Mouse (Mus musculus): ENCODE measurements around the gene Gm14226. TPM values are rescaled to one million over a fixed set of nuclear protein-coding genes. Genes with fewer than 3 reads are reported as not detected.

The Gm14226 gene
- under 1 TPM in 1 of 2 experiments, not detected in 1; 0.11 TPM for total RNA-seq (2023)

DNA sequence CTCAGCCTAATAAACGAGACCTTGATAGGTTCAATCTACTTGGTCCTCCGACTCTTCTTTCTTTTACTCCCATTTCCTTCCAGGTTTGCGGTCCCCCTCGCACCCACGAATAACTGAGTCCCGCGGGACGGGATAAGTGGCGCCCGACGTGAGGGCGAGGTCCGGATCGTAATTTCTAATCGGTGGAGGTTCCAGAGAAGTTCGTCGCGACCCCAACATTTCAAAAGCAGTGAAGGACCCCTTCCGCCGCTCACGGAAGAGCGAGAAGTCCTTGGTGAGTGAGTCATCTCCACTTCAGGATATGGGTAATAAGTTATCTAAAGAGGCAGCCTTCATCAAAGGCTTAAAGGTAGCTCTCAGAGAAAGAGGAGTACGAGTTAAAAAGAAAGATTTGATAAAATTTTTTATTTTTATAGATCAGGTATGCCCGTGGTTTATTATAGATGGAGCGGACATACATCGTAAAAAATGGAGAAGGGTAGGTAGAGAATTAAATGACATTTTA is at the start of gene Gm14226:
Gene Gm14226 (plus strand): TSS at position 16 of the 505 bp plus-strand sequence.

DNA sequence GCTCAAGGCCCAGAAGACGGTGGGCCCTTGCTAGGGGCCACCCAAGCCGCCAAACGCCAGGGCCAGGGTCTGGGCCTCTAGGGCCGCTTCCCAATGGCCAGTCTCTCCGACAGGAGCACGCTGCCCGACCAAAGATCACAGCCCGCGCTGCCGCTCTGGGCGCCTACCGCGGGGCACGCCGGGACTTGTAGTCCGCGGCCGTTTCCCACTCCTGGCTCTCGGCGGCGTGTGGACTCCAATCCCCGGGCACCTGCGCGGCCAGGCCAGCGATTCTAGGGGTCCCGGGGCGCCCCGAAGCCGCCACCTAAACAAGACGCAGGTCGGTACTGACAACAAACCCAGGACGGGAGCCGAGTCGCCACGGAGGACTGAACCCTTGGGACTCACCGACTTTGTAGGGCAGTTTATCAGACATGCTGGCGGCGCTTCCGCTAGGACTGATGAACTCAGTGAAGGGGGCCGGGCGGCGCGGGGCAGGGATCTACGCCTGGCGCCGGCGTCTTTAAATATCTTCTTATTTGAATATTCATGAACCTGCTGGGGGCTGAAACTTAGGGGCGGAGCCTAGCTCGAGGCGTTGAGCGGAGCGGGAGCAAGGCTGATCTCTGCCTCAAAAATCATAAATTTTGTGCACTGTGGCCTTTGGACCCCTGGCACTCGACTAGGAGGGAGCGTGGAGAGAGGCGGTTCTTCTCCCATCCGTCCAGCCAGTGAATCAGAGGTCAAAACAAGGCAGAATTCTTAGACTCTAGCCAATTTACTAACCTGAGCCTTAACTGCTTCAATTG is 56.1 kb downstream of the Gm14226 start, which contains the start of gene Ahcy:
Gene Ahcy (minus strand): TSS at position 520 of the 788 bp plus-strand sequence.

Other genes with a start within 250 kb of the Gm14226 start
- not detected for gene Gm14214, start 248.2 kb upstream of the Gm14226 start, total RNA-seq (2023)
- 100 to 1,000 TPM; 176 to 184 TPM for gene Raly, start 227.2 kb upstream of the Gm14226 start, total RNA-seq (2023)
- gene a, start 226.9 kb upstream of the Gm14226 start, total RNA-seq (2023): not detected
- 10 to 100 TPM; 39.8 to 42.1 TPM for gene Eif2s2, start 125.3 kb upstream of the Gm14226 start, total RNA-seq (2023)
- 10 to 100 TPM; 16.5 to 18.1 TPM for gene Ahcy, start 56.2 kb downstream of the Gm14226 start, total RNA-seq (2023)
- 10 to 100 TPM; 71.6 to 81.8 TPM for gene Itch, start 115.2 kb downstream of the Gm14226 start, total RNA-seq (2023)
- 100 to 1,000 TPM in 1 of 2 experiments, 10 to 100 TPM in 1; 86.7 to 109 TPM for gene Dynlrb1, start 218.3 kb downstream of the Gm14226 start, total RNA-seq (2023)